Mouse (Mus musculus): Measurements from ENCODE around the gene Inpp5f.

The Inpp5f gene

DNA sequence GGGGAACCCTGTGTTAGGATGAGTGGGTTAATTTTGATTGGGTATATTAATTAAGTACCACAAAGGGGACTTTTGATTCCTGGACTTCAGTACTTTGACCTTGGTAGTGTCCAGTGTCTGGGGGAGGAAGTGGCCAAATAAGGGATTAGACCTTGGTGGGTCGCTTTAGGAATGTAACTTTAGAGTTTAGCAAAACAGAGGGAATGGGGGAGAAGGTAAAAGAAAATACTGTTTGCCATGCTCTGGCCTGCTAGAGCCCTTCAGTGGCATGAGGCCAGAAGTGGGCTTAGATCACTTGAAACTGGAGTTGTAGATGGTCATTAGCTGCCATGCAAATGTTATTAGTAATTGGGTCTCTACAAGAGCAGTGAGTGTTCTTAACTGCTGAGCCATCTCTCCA is 45.8 kb downstream of the Inpp5f start:
- in situ Hi-C loops (cut with MboI, MseI) = no loop called here

DNA sequence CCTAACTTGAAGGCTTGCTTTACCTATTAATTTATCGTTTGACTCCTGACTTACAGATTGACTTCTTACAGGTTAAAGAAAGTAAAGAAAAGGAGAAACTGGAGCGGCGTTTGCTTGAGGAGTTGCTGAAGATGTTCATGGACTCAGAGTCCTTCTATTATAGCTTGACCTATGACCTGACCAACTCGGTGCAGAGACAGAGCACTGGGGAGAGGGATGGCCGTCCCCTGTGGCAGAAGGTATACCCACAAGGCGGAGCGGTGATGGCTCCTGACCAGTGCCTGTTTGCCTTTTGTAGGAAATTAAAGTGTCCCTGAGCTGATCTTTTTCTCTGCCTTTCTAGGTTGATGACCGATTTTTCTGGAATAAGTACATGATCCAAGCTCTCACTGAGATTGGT is 52.8 kb downstream of the Inpp5f start:
- in situ Hi-C loops (cut with MboI, MseI) = no loop called here

DNA sequence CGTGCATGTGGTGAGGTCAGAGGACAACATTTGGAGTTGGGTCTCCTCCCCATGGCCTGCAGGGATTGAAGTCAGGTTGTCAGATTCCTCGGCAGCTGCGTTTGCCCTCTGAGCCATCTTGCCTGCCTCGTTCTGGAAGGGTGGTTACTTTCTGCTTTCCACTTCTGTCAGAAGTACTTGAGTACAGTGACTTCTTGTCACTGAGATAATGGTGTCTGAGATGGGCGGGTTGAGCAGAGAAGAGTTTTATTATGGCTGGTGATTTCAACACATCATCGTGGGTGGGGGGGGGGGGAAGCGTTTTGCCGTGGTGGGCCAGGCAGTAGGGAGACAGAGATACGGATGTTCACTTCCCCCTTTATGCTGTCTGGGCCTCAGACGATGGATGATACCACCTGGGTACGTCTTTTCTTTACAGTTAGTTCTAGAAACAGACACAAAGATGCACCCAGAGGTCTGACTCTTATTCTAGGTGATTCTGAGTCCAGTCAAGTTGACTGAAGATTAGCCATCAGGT is 53.8 kb downstream of the Inpp5f start:
- in situ Hi-C loops (cut with MboI, MseI) = no loop called here

DNA sequence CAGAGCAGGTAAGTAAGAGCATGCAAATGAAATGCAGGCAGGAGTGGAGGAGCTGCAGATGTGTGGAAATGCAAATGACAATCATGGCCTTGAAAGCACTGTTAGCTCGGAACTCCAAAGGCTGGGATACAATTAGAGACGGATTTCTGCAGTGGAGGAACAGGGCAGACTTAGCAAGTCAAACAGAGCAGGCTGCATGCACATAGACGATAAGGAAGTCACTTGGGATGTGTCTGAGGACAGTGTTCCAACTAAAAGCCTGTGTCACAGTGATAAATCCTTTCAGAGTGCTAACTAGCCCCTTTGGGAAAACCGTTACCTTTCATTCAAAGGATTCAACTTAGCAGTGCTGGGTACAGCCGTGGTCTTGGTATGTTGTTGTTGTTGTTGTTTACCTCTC is 56.7 kb downstream of the Inpp5f start:
- in situ Hi-C loops (cut with MboI, MseI) = no loop called here

DNA sequence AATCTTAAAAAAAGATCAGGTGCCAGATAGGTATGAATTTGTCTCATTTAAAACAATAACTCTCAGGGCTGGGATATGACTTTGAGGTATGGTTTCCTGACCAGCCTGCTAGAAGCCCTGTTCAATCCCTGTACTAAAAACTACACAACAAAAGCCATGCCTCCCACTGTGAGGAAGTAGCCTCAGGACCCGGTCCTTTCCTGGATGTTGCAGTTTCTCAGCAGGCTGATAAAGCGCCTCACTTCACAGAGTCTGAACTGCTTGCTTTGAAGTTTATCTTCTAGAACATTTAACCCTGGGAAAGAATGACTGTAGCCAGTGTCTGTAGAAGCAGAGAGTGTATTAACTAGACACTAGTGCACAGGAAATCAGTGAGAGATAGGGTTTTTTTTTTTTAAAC is 57.7 kb downstream of the Inpp5f start:
- in situ Hi-C loops (cut with MboI, MseI) = no loop called here

DNA sequence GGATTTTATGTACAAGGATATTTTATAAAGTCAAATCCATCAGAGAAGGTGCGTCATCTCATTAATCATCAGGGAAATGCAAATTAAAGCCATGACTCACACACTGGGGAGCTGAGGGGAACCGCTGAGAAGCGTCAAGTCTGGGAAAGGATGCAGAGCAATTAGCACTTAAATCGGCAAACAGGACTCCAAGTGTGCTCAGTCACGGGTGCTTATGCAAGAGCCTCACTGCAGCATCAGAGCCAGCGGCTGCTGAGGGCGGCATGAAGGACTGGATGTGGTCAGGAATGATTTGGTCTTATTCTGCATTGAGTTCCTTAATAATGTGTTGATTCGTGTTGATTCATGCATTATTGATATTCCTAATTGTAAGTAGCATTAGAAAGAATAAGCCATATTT is 60.8 kb downstream of the Inpp5f start:
- in situ Hi-C loops (cut with MboI, MseI) = no loop called here

DNA sequence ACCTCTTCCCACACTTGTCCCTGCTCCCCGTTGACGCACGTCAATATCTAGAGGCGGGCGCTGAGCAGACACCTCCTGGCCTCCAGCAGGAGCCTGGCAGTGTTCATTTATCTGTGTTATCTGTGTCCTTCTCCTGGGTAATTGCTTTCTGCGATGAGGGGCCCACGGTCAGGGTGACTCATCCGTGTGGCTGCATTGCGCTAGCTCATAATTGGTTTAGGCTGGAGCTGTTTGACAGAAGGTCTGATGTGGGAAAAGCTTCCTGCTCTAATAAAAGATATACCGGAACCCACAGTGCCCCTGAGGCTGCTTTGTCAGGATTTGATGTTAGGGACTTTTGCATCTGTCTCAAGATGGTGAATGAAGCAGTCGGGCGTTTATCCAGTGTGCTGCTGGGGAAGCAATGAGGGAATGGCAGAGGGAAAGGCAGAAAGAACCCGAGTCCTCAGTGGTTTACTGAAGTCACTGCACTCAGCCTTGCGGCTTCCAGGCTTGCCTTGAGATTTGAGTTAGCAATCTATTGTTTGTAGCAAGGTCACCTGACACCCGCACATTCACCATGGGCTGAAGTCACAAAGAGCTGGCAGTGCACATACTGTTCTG is 61.4 kb downstream of the Inpp5f start:
- in situ Hi-C loops (cut with MboI, MseI) = no loop called here

DNA sequence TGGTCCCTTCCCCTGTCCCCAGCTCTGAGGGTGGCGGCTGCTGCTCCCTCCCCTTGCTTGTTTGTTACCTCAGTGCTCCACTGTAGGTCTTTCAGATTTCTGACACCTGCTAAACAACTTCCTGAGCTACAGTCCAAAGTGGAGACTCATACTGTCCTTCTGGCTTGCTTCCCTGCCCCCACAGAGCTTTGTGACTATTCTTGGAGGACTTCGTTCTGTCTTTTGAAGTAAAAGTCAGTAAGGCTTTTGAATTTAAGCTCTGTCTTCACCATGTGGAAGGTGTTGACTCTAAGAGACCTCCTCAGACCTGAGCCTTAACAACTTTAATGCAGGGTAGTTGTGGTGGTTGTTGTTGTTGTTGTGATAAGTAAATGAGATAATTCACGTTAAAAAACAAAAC is 67.4 kb downstream of the Inpp5f start:
- in situ Hi-C loops (cut with MboI, MseI) = no loop called here

DNA sequence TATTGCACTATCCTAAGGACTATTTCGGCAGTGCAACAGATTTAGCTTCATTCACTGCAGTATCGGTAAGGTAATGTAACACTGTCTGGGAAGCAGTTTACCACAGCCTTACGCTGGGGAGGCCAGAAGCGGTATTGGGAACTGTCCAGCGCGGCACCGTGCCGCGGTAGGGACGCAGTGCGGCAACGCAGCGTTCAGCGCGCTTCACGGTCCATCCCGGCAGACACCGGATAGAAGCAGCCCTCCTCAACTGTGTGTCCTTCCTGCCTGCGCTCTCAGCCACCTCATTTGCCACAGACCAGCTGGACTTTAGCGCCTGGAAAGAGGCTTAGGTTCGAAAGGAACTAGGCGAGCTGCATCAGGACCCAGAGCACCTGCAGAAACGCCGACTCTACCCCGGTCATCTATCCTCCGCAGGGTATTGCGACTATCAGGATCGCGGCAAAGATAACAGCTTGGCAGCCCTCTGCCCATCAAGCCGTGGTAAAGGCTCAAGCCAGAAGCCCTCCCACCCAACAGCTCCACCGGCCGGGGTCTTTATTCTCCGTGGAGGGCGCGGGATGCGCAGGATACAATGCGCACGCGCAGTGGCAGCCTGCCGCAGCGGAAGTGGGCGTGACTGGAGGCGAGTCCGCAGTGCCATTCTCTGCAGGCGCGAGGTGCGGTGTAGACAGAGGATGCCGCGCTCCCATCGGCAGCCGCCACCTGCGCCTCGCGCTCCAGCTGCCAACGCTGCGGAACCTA is 76.9 kb downstream of the Inpp5f start:
- in situ Hi-C loops (cut with MboI, MseI) = loop anchor here (5.0 kb wide), 2 partner anchors 101 to 441 kb away; partner anchors contain the start of gene Tgfb1i1 (in 1 of the 2)

DNA sequence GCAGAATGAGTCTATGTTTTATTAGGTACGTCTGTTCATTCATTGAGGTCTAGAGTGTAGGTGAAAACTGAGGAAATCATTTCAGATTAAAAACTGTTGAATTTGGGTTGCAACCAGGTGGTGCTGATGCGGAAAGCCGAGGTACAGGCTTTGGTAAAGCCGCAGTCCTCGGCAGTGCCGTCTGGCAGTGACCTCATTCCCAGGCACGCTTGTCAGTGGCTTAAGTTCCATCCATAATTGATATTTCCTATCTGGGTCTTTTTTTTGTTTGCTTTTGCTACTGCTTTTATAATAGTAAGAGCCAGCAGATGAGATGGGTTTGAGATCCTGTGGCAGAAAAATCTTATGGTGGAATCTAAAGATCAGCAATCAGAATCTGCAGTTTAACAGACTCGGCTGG is 78.2 kb downstream of the Inpp5f start:
- in situ Hi-C loops (cut with MboI, MseI) = loop anchor here (5.0 kb wide), 2 partner anchors 102 to 442 kb away; partner anchors contain the start of gene Tgfb1i1 (in 1 of the 2)

DNA sequence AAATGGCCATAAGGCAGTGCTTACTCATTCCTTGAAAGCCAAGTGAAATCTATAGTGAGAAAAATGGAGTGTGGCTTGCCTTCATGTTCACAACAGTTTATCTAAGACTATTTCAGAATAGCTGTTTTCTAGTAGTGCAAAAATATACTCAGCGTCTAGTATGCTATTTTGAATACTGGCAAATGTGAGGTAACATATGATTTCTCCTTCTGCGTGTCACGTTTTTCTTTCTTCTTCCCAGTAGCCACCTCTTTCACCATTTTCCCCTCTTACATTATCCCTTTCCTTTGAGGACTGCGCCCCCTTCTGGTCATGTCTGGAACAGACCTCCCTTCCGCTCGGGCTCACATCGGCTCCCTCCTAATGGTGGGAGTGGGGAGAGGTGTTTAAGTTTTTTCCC is 78.9 kb downstream of the Inpp5f start:
- in situ Hi-C loops (cut with MboI, MseI) = loop anchor here in 1 of 2 experiments (5.0 kb wide), 1 partner anchor 323 kb away; no protein-coding TSS in a partner anchor

DNA sequence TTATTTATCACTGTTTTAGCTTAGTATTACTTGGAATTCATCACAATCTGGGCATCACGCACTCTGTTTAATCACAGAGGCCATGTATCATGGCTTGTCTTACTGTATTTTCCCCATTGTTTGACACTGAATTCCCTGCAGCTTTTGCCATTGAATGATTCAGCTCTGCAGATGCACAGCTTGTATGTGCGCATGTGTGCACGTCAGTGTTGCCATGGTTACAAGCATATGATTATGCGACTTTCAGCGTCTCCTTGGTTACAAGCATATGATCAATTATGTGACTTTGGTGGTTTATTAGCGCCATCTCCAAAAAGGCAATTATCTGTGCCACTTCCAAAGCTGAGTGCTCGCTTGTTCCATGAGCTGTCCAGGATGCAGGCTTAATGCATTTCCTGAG is 79.7 kb downstream of the Inpp5f start:
- in situ Hi-C loops (cut with MboI, MseI) = loop anchor here in 1 of 2 experiments (5.0 kb wide), 1 partner anchor 323 kb away; no protein-coding TSS in a partner anchor

DNA sequence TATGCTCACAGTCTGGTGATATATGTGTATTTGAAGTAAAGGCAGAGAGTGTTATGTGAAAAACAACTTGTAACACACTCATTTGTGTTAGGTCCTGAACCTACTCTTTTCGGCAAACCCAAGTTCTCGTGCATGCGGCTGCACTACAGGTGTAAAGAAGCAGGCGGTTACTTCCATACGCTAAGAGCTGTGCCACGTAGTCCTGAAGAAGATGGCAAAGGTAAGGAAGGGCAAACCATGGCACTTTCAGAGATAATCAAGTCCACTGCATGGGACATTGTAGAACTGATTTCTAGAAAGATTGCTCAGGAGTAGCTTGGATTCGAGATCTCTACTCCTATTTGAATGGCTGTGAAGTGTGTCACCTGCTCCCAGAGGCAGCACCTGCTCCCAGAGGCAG is 81.0 kb downstream of the Inpp5f start:
- in situ Hi-C loops (cut with MboI, MseI) = loop anchor here in 1 of 2 experiments (5.0 kb wide), 1 partner anchor 325 kb away; no protein-coding TSS in a partner anchor

DNA sequence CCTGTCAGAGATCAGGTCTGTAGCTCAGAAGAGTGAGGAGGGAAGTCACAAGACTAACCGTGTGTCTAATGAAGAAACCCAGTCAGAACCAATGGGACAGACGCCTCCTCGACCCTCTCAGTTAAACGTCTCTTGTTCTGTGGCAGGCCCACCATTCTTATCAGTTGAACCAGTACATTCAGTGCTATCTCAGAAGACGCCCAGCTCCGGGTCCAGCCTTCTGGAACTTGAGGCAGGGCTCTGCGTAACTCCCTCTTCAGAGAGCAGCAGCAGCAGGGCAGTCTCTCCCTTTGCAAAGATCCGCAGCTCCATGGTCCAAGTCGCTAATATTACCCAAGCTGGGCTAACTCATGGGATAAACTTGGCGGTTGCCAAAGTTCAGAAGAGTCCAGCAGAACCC is 83.7 kb downstream of the Inpp5f start:
- in situ Hi-C loops (cut with MboI, MseI) = loop anchor here in 1 of 2 experiments (5.0 kb wide), 1 partner anchor 328 kb away; no protein-coding TSS in a partner anchor

DNA sequence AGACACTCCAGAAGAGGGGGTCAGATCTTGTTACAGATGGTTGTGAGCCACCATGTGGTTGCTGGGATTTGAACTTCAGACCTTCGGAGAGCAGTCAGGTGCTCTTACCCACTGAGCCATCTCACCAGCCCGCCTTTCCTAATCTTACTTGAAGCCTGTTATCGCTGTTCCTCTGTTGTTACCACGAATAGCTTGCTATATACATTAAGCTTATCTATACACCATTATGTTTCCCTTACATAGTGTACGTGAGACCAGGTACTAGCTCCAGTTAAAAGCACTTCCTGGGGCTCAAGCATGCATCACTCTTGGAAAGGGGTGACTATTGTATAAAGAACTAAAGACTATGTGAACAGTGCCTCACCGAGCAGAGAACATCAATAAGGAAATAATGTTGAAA is 88.8 kb downstream of the Inpp5f start:
- in situ Hi-C loops (cut with MboI, MseI) = loop anchor here in 1 of 2 experiments (5.0 kb wide), 2 partner anchors 273 to 328 kb away; no protein-coding TSS in a partner anchor

DNA sequence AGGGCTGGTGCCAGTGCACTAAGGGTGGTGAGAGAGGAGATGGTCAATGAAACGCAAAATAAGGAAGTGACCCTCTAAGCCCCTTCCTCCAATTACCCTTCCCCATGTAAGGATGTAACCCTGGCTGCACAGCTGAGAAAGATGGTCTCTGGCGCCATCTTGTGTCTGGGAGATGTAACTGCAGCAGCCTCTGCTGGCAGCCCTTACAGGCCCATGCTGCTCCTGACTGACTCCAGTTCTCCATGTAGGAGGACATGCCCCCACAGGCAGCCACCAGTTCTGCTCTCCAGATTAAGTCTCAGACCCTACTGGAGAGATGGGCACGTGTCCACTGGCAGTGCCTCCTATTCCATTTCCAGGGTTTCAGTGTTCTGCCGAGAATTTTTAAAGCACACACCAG is 94.6 kb downstream of the Inpp5f start:
- in situ Hi-C loops (cut with MboI, MseI) = no loop called here

DNA sequence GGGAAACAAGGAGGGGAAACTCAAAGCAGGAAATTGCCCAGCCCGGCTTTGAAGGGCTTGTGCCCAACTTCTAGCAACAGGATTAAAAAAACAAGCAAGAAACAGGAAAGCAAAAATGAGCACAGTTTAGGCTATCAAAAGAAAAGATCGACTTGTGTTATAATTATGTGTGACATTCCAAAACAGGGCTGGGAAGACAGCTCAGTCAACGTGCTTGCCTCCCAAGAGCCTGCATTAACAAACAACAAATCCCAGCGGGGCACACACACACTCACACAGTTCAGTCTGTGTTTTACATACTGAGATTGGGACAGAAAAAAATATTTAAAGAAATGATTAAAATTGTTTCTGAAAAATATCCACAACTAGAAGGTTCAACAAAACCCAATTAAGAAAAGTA is 106.9 kb downstream of the Inpp5f start:
- in situ Hi-C loops (cut with MboI, MseI) = no loop called here

DNA sequence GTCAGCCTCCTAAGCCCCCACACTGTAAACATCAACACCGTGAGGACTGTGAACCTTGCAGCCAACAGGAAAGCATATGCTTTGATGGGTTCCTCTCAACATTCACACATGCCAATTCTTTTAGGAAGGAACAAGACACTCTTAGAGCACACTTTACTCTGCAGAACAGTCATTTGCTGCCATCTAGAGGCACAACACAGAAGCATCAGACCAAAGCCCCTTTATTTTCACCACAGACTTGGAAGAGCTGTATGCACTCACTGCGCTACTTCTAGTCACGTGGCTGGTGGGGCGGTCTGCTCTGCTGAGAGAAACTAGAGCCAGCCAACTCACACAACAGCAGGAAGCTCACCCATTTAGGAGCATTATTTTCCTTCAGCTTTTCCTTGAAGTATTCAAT is 113.6 kb downstream of the Inpp5f start:
- in situ Hi-C loops (cut with MboI, MseI) = no loop called here

DNA sequence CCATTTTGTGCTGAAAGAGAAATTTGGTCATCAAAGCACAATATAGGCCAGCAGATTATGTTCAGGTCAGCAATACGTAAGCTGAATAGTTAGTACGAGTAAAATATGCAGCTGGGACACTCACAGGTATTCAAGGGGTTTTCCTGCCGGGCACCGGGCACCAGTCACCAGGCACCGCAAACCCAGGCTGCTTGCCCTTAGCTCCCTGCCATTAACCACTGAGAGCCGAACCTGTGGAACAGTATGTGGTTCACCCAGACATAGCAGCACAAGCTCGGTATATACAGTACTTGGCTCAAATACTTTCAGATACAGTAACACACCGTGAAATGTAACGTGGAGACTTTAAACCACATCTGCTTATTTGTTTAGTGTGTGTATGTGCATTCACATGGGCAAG is 114.1 kb downstream of the Inpp5f start:
- in situ Hi-C loops (cut with MboI, MseI) = no loop called here

DNA sequence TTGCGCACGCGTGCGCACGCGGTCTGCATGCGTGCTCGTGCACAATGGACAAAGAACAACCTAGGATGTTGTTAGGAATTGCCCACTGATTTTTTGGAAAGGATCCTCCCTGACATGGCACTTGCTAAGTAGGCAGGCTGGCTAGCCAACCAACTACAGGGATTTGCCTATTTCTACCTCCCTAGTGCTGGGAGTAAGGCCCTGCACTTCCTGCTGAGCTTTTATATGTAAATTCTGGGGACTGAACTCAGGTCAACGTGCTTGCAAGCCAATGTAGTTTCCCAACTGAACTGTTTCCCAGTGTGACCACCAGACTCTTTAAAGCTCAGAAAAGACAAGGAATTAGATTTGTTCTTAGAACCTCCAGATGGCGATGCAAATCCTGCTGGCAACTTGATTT is 115.9 kb downstream of the Inpp5f start:
- in situ Hi-C loops (cut with MboI, MseI) = no loop called here

DNA sequence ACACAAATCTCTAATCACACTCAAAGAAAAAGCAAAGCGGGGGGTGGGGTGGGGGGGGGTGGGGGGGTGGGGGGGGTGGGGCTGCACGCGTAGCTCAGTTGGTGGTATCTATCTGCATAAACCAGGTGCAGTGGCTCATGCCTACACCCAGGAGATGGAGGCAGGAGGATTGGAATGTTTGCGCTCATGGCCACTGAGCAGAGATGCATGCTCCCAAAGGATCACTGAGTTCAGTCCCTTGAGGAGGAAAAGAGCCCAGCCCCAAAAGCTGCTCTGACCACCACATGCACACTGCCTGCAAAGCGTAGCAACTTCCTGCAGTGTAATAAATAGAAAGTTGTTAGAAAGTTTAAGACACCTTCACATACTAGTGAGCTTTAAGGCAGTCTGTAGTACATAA is 116.6 kb downstream of the Inpp5f start:
- in situ Hi-C loops (cut with MboI, MseI) = no loop called here

DNA sequence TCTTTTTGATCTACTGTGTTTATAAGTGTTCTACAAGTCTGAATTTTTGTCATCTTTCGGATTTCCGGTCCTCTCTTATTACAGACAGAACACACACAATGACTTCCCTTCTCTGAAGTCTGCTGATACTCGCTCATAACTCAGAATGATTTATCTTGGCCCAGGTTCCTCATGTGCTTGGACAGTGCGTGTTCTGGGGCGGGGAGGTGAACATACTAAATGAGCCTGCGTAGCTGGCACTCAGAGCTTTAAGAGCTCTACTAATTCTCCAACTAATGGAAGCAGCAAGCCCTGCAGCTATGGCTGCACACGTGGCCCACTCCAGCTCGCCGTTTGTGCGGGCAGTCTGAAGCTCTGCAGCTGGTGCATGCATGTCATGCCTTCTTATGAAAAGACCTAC is 117.6 kb downstream of the Inpp5f start:
- in situ Hi-C loops (cut with MboI, MseI) = no loop called here

DNA sequence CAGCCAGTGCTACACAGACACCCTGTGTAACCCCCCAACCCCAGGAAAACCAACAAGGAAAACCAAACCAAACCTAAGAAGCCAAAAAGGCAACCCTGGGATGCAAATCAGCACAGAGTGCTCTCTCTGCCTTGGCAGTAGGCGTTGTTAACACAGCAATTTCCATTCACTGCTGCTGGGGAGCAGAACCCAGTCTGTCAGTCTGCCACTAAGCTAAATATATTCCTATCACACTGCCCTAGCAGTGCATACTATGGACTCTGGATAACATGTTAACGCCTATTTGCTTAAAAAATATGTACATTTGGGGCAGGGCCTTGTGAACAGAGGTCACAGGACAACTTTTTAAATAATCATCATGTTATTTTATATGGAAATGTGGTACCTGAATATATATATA is 120.5 kb downstream of the Inpp5f start:
- in situ Hi-C loops (cut with MboI, MseI) = no loop called here

Data from T-helper 17 cell (primary cell).